Mouse (Mus musculus) heart, adult 2 months (tissue): ENCODE results near the gene Pole2. TPM values are rescaled to one million over a fixed set of nuclear protein-coding genes. Genes with fewer than 3 reads are reported as not detected.
A peak's percentile ranks its signal among the peaks of the same experiment; 100 is the strongest.
"Not testable (repeated sequence)": the region's sequence is repeated elsewhere in the genome, so short reads cannot be mapped to it uniquely, and the experiment has no call there.

Experiments
- DNase-seq, 2 experiments: peaks; one replicate each; pipeline ENCODE4 v3.0.0; 2021
- H3K27ac ChIP-seq: fragments of 200-600 bp; 2 replicates; pipeline ENCODE4 v1.8.1; 2022
- H3K27me3 ChIP-seq: fragments of 200-500 bp; 2 replicates; pipeline ENCODE4 v1.6.1; 2012; ENCODE audit warnings: mild to moderate bottlenecking, low read length, inconsistent platforms, mixed read lengths; ENCODE audit not compliant: control insufficient read depth, insufficient read depth
- H3K36me3 ChIP-seq: fragments of 200-500 bp; 2 replicates; pipeline ENCODE4 v1.6.1; 2012; ENCODE audit warnings: low read length, inconsistent platforms; ENCODE audit not compliant: control insufficient read depth, insufficient read depth
- H3K4me1 ChIP-seq: fragments of 200-500 bp; 2 replicates; pipeline ENCODE4 v1.6.1; 2011; ENCODE audit warnings: low read length; ENCODE audit not compliant: control insufficient read depth, insufficient read depth
- H3K4me3 ChIP-seq: fragments of 200-600 bp; 2 replicates; pipeline ENCODE4 v1.8.1; 2022
- H3K79me2 ChIP-seq: fragments of 200-500 bp; replicated peaks from 2 replicates; pipeline ENCODE4 v1.6.1; 2012; ENCODE audit warnings: mild to moderate bottlenecking, inconsistent platforms, low read length, moderate library complexity, mixed read lengths; ENCODE audit not compliant: control insufficient read depth, insufficient read depth
- H3K9ac ChIP-seq: fragments of 200-500 bp; 2 replicates; pipeline ENCODE4 v1.6.1; 2012; ENCODE audit warnings: low read depth, mild to moderate bottlenecking, control low read depth, inconsistent platforms, low read length, mixed read lengths
- CTCF ChIP-seq: fragments of 200-600 bp; IDR thresholded peaks from 2 replicates; pipeline ENCODE4 v1.8.1; 2022; ENCODE audit warnings: antibody characterized with exemption, mild to moderate bottlenecking, moderate library complexity
- EP300 ChIP-seq: fragments of 200-500 bp; IDR thresholded peaks from 2 replicates; pipeline ENCODE4 v1.6.1; 2011; ENCODE audit warnings: low read depth, low read length, control low read depth; ENCODE audit not compliant: insufficient read depth
- POLR2A ChIP-seq: fragments of 200-500 bp; IDR thresholded peaks from 2 replicates; pipeline ENCODE4 v1.6.1; 2011; ENCODE audit warnings: mild to moderate bottlenecking, low read depth, low read length, control low read depth; ENCODE audit not compliant: insufficient read depth
- WGBS: fragments of 180-500 bp; shearing (Covaris S2); methylation state at CpG from one replicate; pipeline ENCODE4 v1.1.7; 2018; 5-methylcytosine and 5-hydroxymethylcytosine counted together
- intact Hi-C: fragments of 180-260 bp; cut with DNase I; formaldehyde crosslinking; loops from one replicate; pipeline ENCODE4 v1.15.1; 2025
- polyA plus RNA-seq: library from polyadenylated mRNA; depleted of rRNA; stranded (reverse); fragments of >200 nt; gene quantifications from 2 replicates; pipeline ENCODE4 v1.2.3, GENCODE M21; 2012
- total RNA-seq, 2 experiments: library from RNA; stranded (reverse); gene quantifications; 2 replicates each; pipeline ENCODE4 v1.2.3; 2021

Pole2 gene
- total and polyA plus RNA-seq, 3 experiments: 0.27 to 1.00 (median 0.63) TPM

DNA sequence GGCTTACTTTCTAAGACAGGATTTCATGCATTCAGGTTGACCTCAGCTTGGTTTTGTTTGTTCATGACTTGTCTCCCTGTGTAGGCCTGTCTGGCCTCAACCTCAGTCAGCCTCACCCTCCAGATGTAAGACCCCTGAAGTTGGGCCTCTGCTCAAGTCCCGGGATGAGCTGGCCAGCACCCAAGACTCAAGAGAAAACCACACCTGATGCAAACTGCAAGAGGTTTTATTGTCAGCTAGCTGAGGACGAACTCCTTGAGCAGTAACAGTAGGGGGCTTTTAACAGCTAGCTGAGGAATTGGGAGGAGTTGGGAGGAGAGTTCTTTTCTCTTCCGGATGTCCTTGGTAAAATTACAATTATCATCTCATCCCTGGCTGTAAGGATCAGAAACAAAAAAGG lies 50.5 kb downstream of the Pole2 start:
- TF ChIP-seq POLR2A (no peak), EP300 (no peak), CTCF (no peak)
- no peak for DNase-seq

DNA sequence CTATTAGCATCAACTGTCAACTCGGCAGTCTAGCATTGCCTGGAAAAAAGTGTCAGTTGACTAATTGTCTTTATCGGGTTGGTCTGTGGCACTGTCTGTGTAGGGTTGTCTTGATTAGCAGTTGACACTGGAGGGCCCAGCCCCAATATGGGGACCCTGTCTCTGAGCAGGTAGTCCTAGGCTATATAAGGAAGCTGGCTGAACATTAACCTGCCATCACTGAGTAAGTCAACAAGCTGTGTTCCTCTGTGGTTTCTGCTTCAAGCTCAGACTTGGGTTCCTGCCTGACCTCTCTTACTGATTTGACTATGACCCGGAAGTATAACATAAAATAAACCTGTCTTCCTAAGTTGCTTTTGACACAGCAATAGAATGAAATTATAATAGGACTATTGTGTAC lies 52.0 kb downstream of the Pole2 start:
- no peak overlapping the region for H3K27ac ChIP-seq
- 91% methylated on average over 3 of the region's 3 CpGs for WGBS
- H3K9ac ChIP-seq: no peak overlapping the region
- H3K27me3 ChIP-seq: no peaks in the 10 kb centered on the region
- no peaks in the 10 kb centered on the region for H3K79me2 ChIP-seq
- TF ChIP-seq POLR2A (no peak), EP300 (no peak), CTCF (no peak)
- DNase-seq: no peak
- no peaks in the 10 kb centered on the region for H3K36me3 ChIP-seq
- H3K4me1 ChIP-seq: no peaks in the 10 kb centered on the region
- intact Hi-C loops: no loop called here
- no peak overlapping the region for H3K4me3 ChIP-seq

More for the DNA sequence above, 50.5 kb downstream of the Pole2 start:
- no peaks in the 10 kb centered on the region for H3K4me1 ChIP-seq
- peaks cover 2% of the 10 kb centered on the region for H3K36me3 ChIP-seq
- H3K27ac ChIP-seq: no peak overlapping the region
- no peaks in the 10 kb centered on the region for H3K27me3 ChIP-seq
- no peaks in the 10 kb centered on the region for H3K79me2 ChIP-seq
- H3K4me3 ChIP-seq: no peak overlapping the region
- intact Hi-C loops: no loop called here
- 92% methylated on average over 3 of the region's 3 CpGs for WGBS
- H3K9ac ChIP-seq: no peak overlapping the region

- Histone ChIP-seq H3K9ac (no peak overlapping the region), H3K79me2 (no peaks in the 10 kb centered on the region), H3K4me3 (no peak overlapping the region), H3K36me3 (no peaks in the 10 kb centered on the region), H3K27me3 (no peaks in the 10 kb centered on the region), H3K27ac (no peak overlapping the region), H3K4me1 (no peaks in the 10 kb centered on the region)
- intact Hi-C loops: no loop called here
- no peak for DNase-seq
- no peak for TF ChIP-seq EP300
- TF ChIP-seq CTCF: no peak
- TF ChIP-seq POLR2A: no peak
- 86% methylated on average over 2 of the region's 2 CpGs for WGBS
Observed at GRCm38 (mm10) chr12:69171307-69171706, 56.7 kb downstream of the Pole2 start.

GRCm38 (mm10) chr12:69168461-69169106 lies 59.4 kb downstream of the Pole2 start, which contains the start of gene Lrr1:
Lrr1 (plus strand) TSS chr12:69168814.
- Histone ChIP-seq H3K4me3 (peak within 1 kb of the TSS; percentile 89), H3K27me3 (no peaks in the 10 kb centered on the region), H3K9ac (peak within 1 kb of the TSS; percentile 76), H3K79me2 (no peaks in the 10 kb centered on the region), H3K27ac (peak within 1 kb of the TSS; percentile 98), H3K4me1 (no peaks in the 10 kb centered on the region), H3K36me3 (no peaks in the 10 kb centered on the region)
- peak; percentile 90 to 93 for DNase-seq
- WGBS: under 1% methylated on average over 40 of the region's 40 CpGs
- intact Hi-C loops: no loop called here
- TF ChIP-seq CTCF (no peak), POLR2A (no peak), EP300 (peak; percentile 65; the same call in 1 of the 2 replicates)

GRCm38 (mm10) chr12:69167656-69168460 lies 60.1 kb downstream of the Pole2 start:
- H3K36me3 ChIP-seq: no peaks in the 10 kb centered on the region
- no peaks in the 10 kb centered on the region for H3K27me3 ChIP-seq
- H3K27ac ChIP-seq: peak overlapping the region; percentile 98
- 8% methylated on average over 18 of the region's 18 CpGs for WGBS
- no peaks in the 10 kb centered on the region for H3K79me2 ChIP-seq
- H3K9ac ChIP-seq: peak overlapping the region; percentile 76
- TF ChIP-seq POLR2A (no peak), EP300 (no peak), CTCF (no peak)
- intact Hi-C loops: no loop called here
- peak overlapping the region; percentile 89 for H3K4me3 ChIP-seq
- H3K4me1 ChIP-seq: no peaks in the 10 kb centered on the region
- no peak for DNase-seq

DNA sequence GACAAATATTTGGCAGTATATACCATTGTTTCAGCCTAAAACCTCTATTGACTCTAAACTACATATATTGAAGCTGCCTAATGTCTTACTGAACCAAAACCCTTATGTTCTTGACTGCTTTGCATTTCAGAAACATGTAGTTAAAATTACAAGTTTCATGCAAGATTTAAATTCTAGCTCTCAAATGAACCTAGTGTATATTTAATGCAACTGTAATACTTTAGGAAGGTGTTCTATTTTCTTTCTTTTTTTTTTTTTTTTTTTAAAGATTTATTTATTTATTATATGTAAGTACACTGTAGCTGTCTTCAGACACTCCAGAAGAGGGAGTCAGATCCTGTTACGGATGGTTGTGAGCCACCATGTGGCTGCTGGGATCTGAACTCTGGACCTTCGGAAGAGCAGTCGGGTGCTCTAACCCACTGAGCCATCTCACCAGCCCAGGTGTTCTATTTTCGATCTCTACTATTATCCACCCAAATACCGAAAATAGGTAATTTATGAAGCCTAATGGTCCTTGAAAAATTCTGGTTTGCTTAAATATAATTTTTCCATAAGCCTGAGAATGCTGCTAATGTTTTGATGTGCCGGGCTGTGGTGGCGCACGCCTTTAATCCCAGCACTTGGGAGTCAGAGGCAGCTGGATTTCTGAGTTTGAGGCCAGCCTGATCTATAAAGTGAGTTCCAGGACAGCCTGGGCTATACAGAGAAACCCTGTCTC lies 61.0 kb downstream of the Pole2 start:
- H3K4me1 ChIP-seq, DNase-seq, H3K27ac ChIP-seq, H3K27me3 ChIP-seq, H3K9ac ChIP-seq, intact Hi-C loops, H3K4me3 ChIP-seq, H3K36me3 ChIP-seq, H3K79me2 ChIP-seq: not testable (repeated sequence)
- 72% methylated on average over 8 of the region's 8 CpGs for WGBS
